Comparison of ENCODE assay signal across 19 mouse cellular contexts in the genomic region with DNA sequence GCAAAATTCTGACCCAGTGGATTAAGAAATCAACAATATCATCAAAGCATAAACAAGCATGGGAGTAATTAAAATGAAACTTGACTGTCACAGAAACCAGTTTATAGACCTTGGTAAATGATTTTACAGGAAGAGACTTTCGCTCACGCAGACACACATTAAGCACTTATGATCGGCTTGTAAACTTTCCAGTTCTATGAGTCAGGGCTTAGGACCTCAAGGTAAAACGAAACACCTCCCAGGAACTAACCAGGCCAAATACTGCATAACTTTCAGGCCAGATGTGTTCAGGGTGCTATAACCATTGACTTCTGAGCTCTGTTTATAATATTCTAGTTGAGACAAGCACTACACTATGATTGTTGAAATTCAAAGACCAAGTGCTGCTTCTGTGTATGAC.
DNase-seq lines count a peak whose midpoint lies in the region; ATAC-seq and TF ChIP-seq lines count a peak whose summit lies in the region.
"Had no signal": no experiment of that assay in that cellular context is flagged by ENCODE, and none has a peak within 500 bp of the region (broad histone marks: within the 10 kb centered on the region; RNA-seq: fewer than 3 reads in every experiment).

No protein-coding gene starts in this region.

- TF ChIP-seq CTCF in lung, postnatal 0 days (IDR thresholded peaks at IDR 0.05) = no peak

- no peaks in the 10 kb centered on the region for H3K27me3 ChIP-seq in lung, postnatal 0 days (replicated peaks; ENCODE audit: insufficient read depth, low read length)
- no peaks in the 10 kb centered on the region for H3K27me3 ChIP-seq in intestine, embryonic 16.5 days (replicated peaks; ENCODE audit: control insufficient read depth, insufficient read depth, low read length)
- H3K27me3 ChIP-seq in stomach, embryonic 15.5 days (replicated peaks) = no peaks in the 10 kb centered on the region
- H3K27me3 ChIP-seq in midbrain, embryonic 11.5 days (ENCODE audit: control insufficient read depth, insufficient read depth, low read length) = no peaks in the 10 kb centered on the region
- H3K27me3 ChIP-seq: CH12.LX; heart, embryonic 15.5 days had no signal

- 61% methylated on average over 4 of the region's 4 CpGs for WGBS in lung, postnatal 0 days
- 60% methylated on average over 4 of the region's 4 CpGs for WGBS in intestine, embryonic 16.5 days
- WGBS in stomach, embryonic 15.5 days = 75% methylated on average over 4 of the region's 4 CpGs
- WGBS in midbrain, embryonic 11.5 days = 90% methylated on average over 4 of the region's 4 CpGs

- DNase-seq in lung, postnatal 0 days (ENCODE audit: low spot score) = peak; percentile 44
- no peak for DNase-seq in lung, postnatal 4 days
- no peak for DNase-seq in cerebellum, postnatal 25 days
- DNase-seq in midbrain, embryonic 11.5 days (ENCODE audit: low spot score, missing footprints) = no peak
- no peak for DNase-seq in cerebellum, adult 9-11 months
- DNase-seq: adrenal gland, postnatal 10 days; cerebellum, adult 11-12 months; cerebellum, adult 9-10 months; gastrocnemius, postnatal 10 days; heart, adult 2 months; heart, postnatal 14 days had no signal

- no peak overlapping the region for H3K4me2 ChIP-seq in lung, postnatal 0 days (replicated peaks; ENCODE audit: low read depth, low read length)
- no peak overlapping the region for H3K4me2 ChIP-seq in intestine, embryonic 16.5 days (ENCODE audit: low read depth, low read length)
- no peak overlapping the region for H3K4me2 ChIP-seq in stomach, embryonic 15.5 days
- H3K4me2 ChIP-seq in midbrain, embryonic 11.5 days = no peak overlapping the region
- H3K4me2 ChIP-seq: heart, embryonic 11.5 days; heart, embryonic 15.5 days; hindbrain, embryonic 14.5 days had no signal

- peak; percentile 37; the same call in 1 of the 2 replicates for ATAC-seq in lung, postnatal 0 days
- peak; percentile 88 for ATAC-seq in intestine, embryonic 16.5 days
- no peak for ATAC-seq in stomach, embryonic 15.5 days (ENCODE audit: insufficient read depth, low FRiP score, low read depth)
- no peak for ATAC-seq in midbrain, embryonic 11.5 days (ENCODE audit: low FRiP score)

- H3K9me3 ChIP-seq in lung, postnatal 0 days (ENCODE audit: low read length) = no peaks in the 10 kb centered on the region
- no peaks in the 10 kb centered on the region for H3K9me3 ChIP-seq in intestine, embryonic 16.5 days (ENCODE audit: control insufficient read depth, low read length)
- H3K9me3 ChIP-seq in stomach, embryonic 15.5 days = no peaks in the 10 kb centered on the region
- H3K9me3 ChIP-seq in midbrain, embryonic 11.5 days (ENCODE audit: control insufficient read depth, low read length) = no peaks in the 10 kb centered on the region
- H3K9me3 ChIP-seq: embryonic facial prominence, embryonic 10.5 days; heart, embryonic 15.5 days; hindbrain, embryonic 10.5 days had no signal

- H3K9ac ChIP-seq in lung, postnatal 0 days (replicated peaks; ENCODE audit: low read depth) = no peak overlapping the region
- no peak overlapping the region for H3K9ac ChIP-seq in intestine, embryonic 16.5 days (ENCODE audit: low read depth, low read length)
- no peak overlapping the region for H3K9ac ChIP-seq in stomach, embryonic 15.5 days
- no peak overlapping the region for H3K9ac ChIP-seq in midbrain, embryonic 11.5 days (ENCODE audit: low read length)
- H3K9ac ChIP-seq: heart, embryonic 15.5 days; hindbrain, embryonic 14.5 days had no signal

- no peak overlapping the region for H3K4me3 ChIP-seq in lung, postnatal 0 days (ENCODE audit: low read depth, low read length)
- no peak overlapping the region for H3K4me3 ChIP-seq in intestine, embryonic 16.5 days (ENCODE audit: low read length)
- no peak overlapping the region for H3K4me3 ChIP-seq in stomach, embryonic 15.5 days (replicated peaks)
- no peak overlapping the region for H3K4me3 ChIP-seq in midbrain, embryonic 11.5 days (ENCODE audit: low read depth, low read length)
- H3K4me3 ChIP-seq: embryonic facial prominence, embryonic 10.5 days; heart, adult 2 months; heart, embryonic 15.5 days; hindbrain, embryonic 10.5 days had no signal

- no peak overlapping the region for H3K27ac ChIP-seq in lung, postnatal 0 days (ENCODE audit: low read length)
- H3K27ac ChIP-seq in intestine, embryonic 16.5 days (ENCODE audit: low read length) = no peak overlapping the region
- H3K27ac ChIP-seq in stomach, embryonic 15.5 days = 0 out of 2 replicates have a peak overlapping the region, but pooled peaks have one; percentile 1
- H3K27ac ChIP-seq in midbrain, embryonic 11.5 days (ENCODE audit: low read depth, low read length) = no peak overlapping the region
- H3K27ac ChIP-seq: embryonic facial prominence, embryonic 10.5 days; heart, adult 2 months; heart, embryonic 15.5 days; hindbrain, embryonic 10.5 days; hindbrain, embryonic 14.5 days had no signal

- no peaks in the 10 kb centered on the region for H3K4me1 ChIP-seq in lung, postnatal 0 days (ENCODE audit: insufficient read depth, low read depth, low read length)
- no peaks in the 10 kb centered on the region for H3K4me1 ChIP-seq in intestine, embryonic 16.5 days (ENCODE audit: control insufficient read depth, insufficient read depth, low read length)
- H3K4me1 ChIP-seq in stomach, embryonic 15.5 days = no peaks in the 10 kb centered on the region
- H3K4me1 ChIP-seq in midbrain, embryonic 11.5 days (ENCODE audit: control insufficient read depth, insufficient read depth, low read length) = no peaks in the 10 kb centered on the region
- H3K4me1 ChIP-seq: embryonic facial prominence, embryonic 10.5 days; hindbrain, embryonic 10.5 days had no signal

- TF ChIP-seq EP300 in lung, postnatal 0 days (IDR thresholded peaks at IDR 0.05) = peak; percentile 57; the same call in 1 of the 2 replicates

- no peaks in the 10 kb centered on the region for H3K36me3 ChIP-seq in lung, postnatal 0 days (ENCODE audit: insufficient read depth, low read length)
- H3K36me3 ChIP-seq in intestine, embryonic 16.5 days (ENCODE audit: control insufficient read depth, insufficient read depth, low read length) = no peaks in the 10 kb centered on the region
- H3K36me3 ChIP-seq in stomach, embryonic 15.5 days = no peaks in the 10 kb centered on the region
- no peaks in the 10 kb centered on the region for H3K36me3 ChIP-seq in midbrain, embryonic 11.5 days (ENCODE audit: control insufficient read depth, insufficient read depth, low read length)
- H3K36me3 ChIP-seq: embryonic facial prominence, embryonic 10.5 days; heart, embryonic 15.5 days; hindbrain, embryonic 10.5 days had no signal

Comparison
In these comparisons a context has a peak if more than half of its experiments do, and no peak if none do; other contexts are left out.
1. ATAC-seq: peak in lung, postnatal 0 days (single experiment) and intestine, embryonic 16.5 days (single experiment); none in stomach, embryonic 15.5 days (single experiment) and midbrain, embryonic 11.5 days (single experiment).